Mouse (Mus musculus): ENCODE measurements at regions not wholly inside any gene's neighbourhood (a gene's known extent, or its start where the extent isn't known, plus 50 kb on each side); places are given as distances from the start of the nearest gene placed in this dataset.

DNA sequence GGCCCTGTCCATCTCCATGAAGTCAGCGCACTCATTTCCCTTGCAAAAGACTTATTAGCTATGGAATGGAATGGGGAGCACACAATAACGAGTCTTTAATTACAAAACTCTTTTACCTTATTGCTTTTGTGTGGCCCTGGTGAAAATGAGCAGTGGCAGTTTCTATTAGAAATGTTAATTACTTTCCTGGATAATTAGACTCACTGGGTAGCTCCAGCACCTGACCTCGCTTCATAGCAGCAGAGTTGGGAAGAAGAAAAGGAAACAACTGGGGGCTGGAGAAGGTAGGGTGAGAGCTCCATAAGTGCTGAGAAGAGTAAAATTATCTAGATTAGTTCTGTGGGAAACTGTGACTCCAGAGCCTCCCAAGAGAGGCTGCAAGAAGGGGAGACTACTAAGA lies 108.2 kb upstream of the Isx start:
- no peak for TF ChIP-seq POLR2A (IDR thresholded peaks at IDR 0.05; ENCODE audit: borderline replicate concordance, insufficient read depth, low read length)
- TF ChIP-seq CTCF (IDR thresholded peaks at IDR 0.05; ENCODE audit: borderline replicate concordance, insufficient read depth, low read depth, low read length): no peak
